9 mouse cellular contexts compared by ENCODE assay signal in genomic region chr17:35701978-35702461, GRCm38 (mm10). TPM values are rescaled to one million over a fixed set of nuclear protein-coding genes. Genes with fewer than 3 reads are reported as not detected.
DNase-seq lines count a peak whose midpoint lies in the region; ATAC-seq lines count a peak whose summit lies in the region.
"Had no signal": no experiment of that assay in that cellular context is flagged by ENCODE, and none has a peak within 500 bp of the region (broad histone marks: within the 10 kb centered on the region; RNA-seq: fewer than 3 reads in every experiment).

No protein-coding gene starts in this region.

- H3K36me3 ChIP-seq in forebrain, embryonic 12.5 days (replicated peaks) = peaks cover 6% of the 10 kb centered on the region; the same call in 1 of the 2 replicates
- no peaks in the 10 kb centered on the region for H3K36me3 ChIP-seq in hindbrain, embryonic 16.5 days (ENCODE audit: control insufficient read depth, insufficient read depth, low read length)
- no peaks in the 10 kb centered on the region for H3K36me3 ChIP-seq in liver, embryonic 11.5 days (ENCODE audit: control insufficient read depth, insufficient read depth, low read length)
- H3K36me3 ChIP-seq in neural tube, embryonic 12.5 days = no peaks in the 10 kb centered on the region; the same call in 1 of the 2 replicates

- peak overlapping the region; percentile 72 for H3K4me3 ChIP-seq in forebrain, embryonic 12.5 days (replicated peaks)
- H3K4me3 ChIP-seq in hindbrain, embryonic 16.5 days (ENCODE audit: low read length) = peak overlapping the region; percentile 76
- H3K4me3 ChIP-seq in liver, embryonic 11.5 days (ENCODE audit: low read depth, low read length) = peak overlapping the region; percentile 59
- peak overlapping the region; percentile 87 for H3K4me3 ChIP-seq in neural tube, embryonic 12.5 days

- H3K9me3 ChIP-seq in forebrain, embryonic 12.5 days = no peaks in the 10 kb centered on the region
- H3K9me3 ChIP-seq in hindbrain, embryonic 16.5 days (ENCODE audit: control insufficient read depth, low read length) = no peaks in the 10 kb centered on the region
- H3K9me3 ChIP-seq in liver, embryonic 11.5 days (ENCODE audit: control insufficient read depth, low read length) = no peaks in the 10 kb centered on the region
- no peaks in the 10 kb centered on the region for H3K9me3 ChIP-seq in neural tube, embryonic 12.5 days

- WGBS in forebrain, embryonic 12.5 days = under 1% methylated on average over 16 of the region's 16 CpGs
- 4% methylated on average over 16 of the region's 16 CpGs for WGBS in hindbrain, embryonic 16.5 days
- 12% methylated on average over 16 of the region's 16 CpGs for WGBS in liver, embryonic 11.5 days
- WGBS in neural tube, embryonic 12.5 days = 2% methylated on average over 16 of the region's 16 CpGs

- H3K4me1 ChIP-seq in forebrain, embryonic 12.5 days = peaks cover 68% of the 10 kb centered on the region
- peaks cover 51% of the 10 kb centered on the region for H3K4me1 ChIP-seq in hindbrain, embryonic 16.5 days (ENCODE audit: control insufficient read depth, insufficient read depth, low read depth, low read length)
- peaks cover 11% of the 10 kb centered on the region for H3K4me1 ChIP-seq in liver, embryonic 11.5 days (replicated peaks; ENCODE audit: control insufficient read depth, insufficient read depth, low read length)
- H3K4me1 ChIP-seq in neural tube, embryonic 12.5 days = peaks cover 55% of the 10 kb centered on the region

- peak overlapping the region; percentile 99 for H3K27ac ChIP-seq in forebrain, embryonic 12.5 days
- peak overlapping the region; percentile 99 for H3K27ac ChIP-seq in hindbrain, embryonic 16.5 days (ENCODE audit: low read depth, low read length)
- peak overlapping the region; percentile 35 for H3K27ac ChIP-seq in liver, embryonic 11.5 days (ENCODE audit: low read depth, low read length)
- peak overlapping the region; percentile 98 for H3K27ac ChIP-seq in neural tube, embryonic 12.5 days

- DNase-seq in 3134 (ENCODE audit: extremely low read depth, insufficient read length, low spot score) = peak; percentile 67
- peak; percentile 42 for DNase-seq in adrenal gland, postnatal 14 days
- DNase-seq in liver, embryonic 11.5 days (ENCODE audit: low spot score) = no peak
- no peak for DNase-seq in spleen, postnatal 4 days (ENCODE audit: low spot score in 2 of 2)
- no peak for DNase-seq in right cerebral cortex, postnatal 14 days

- ATAC-seq in forebrain, embryonic 12.5 days (ENCODE audit: low FRiP score) = no peak
- no peak for ATAC-seq in hindbrain, embryonic 16.5 days
- no peak for ATAC-seq in liver, embryonic 11.5 days (replicated peaks; ENCODE audit: low FRiP score)
- no peak for ATAC-seq in neural tube, embryonic 12.5 days (ENCODE audit: low FRiP score, low read depth)

- no peaks in the 10 kb centered on the region for H3K27me3 ChIP-seq in forebrain, embryonic 12.5 days
- no peaks in the 10 kb centered on the region for H3K27me3 ChIP-seq in hindbrain, embryonic 16.5 days (replicated peaks; ENCODE audit: control insufficient read depth, insufficient read depth, low read length)
- peaks cover 79% of the 10 kb centered on the region for H3K27me3 ChIP-seq in liver, embryonic 11.5 days (replicated peaks; ENCODE audit: control insufficient read depth, insufficient read depth, low read length)
- H3K27me3 ChIP-seq in neural tube, embryonic 12.5 days (replicated peaks) = no peaks in the 10 kb centered on the region

- peak overlapping the region; percentile 88 for H3K4me2 ChIP-seq in forebrain, embryonic 12.5 days
- peak overlapping the region; percentile 86 for H3K4me2 ChIP-seq in hindbrain, embryonic 16.5 days (ENCODE audit: low read length)
- peak overlapping the region; percentile 68 for H3K4me2 ChIP-seq in liver, embryonic 11.5 days
- peak overlapping the region; percentile 88 for H3K4me2 ChIP-seq in neural tube, embryonic 12.5 days (replicated peaks)

- peak overlapping the region; percentile 94 for H3K9ac ChIP-seq in forebrain, embryonic 12.5 days
- peak overlapping the region; percentile 95 for H3K9ac ChIP-seq in hindbrain, embryonic 16.5 days (ENCODE audit: low read depth, low read length)
- H3K9ac ChIP-seq in liver, embryonic 11.5 days (ENCODE audit: low read depth, low read length) = no peak overlapping the region
- H3K9ac ChIP-seq in neural tube, embryonic 12.5 days = peak overlapping the region; percentile 97

RNA-seq across cellular contexts. Expression of gene Ddr1, which starts 2.4 kb away (rescaled TPM):
- total RNA-seq in adrenal gland, postnatal 14 days (2021) = 36.3 and 36.4 TPM in 2 replicates
- polyA plus RNA-seq in forebrain, embryonic 12.5 days (2016; fragmentation: Nextera tagmentation; extraction: Ambion mirVana) = 176 and 185 TPM in 2 replicates
- polyA plus RNA-seq in hindbrain, embryonic 16.5 days (2015; fragmentation: Nextera tagmentation; extraction: Ambion mirVana) = 87.1 and 106 TPM in 2 replicates
- polyA plus RNA-seq in liver, embryonic 11.5 days (2014; fragmentation: Nextera tagmentation; extraction: Ambion mirVana) = 13.2 and 15.9 TPM in 2 replicates
- 170 and 172 TPM in 2 replicates for polyA plus RNA-seq in neural tube, embryonic 12.5 days (2016; fragmentation: Nextera tagmentation; extraction: Ambion mirVana)

RNA-seq across cellular contexts. Expression of gene Gtf2h4, which starts 28.5 kb away (rescaled TPM):
- total RNA-seq in adrenal gland, postnatal 14 days (2021) = 24.3 and 24.7 TPM in 2 replicates
- 39.0 and 40.7 TPM in 2 replicates for polyA plus RNA-seq in forebrain, embryonic 12.5 days (2016; fragmentation: Nextera tagmentation; extraction: Ambion mirVana)
- polyA plus RNA-seq in hindbrain, embryonic 16.5 days (2015; fragmentation: Nextera tagmentation; extraction: Ambion mirVana) = 27.8 and 28.1 TPM in 2 replicates
- 55.3 and 58.6 TPM in 2 replicates for polyA plus RNA-seq in liver, embryonic 11.5 days (2014; fragmentation: Nextera tagmentation; extraction: Ambion mirVana)
- polyA plus RNA-seq in neural tube, embryonic 12.5 days (2016; fragmentation: Nextera tagmentation; extraction: Ambion mirVana) = 35.8 and 36.9 TPM in 2 replicates

RNA-seq across cellular contexts. Expression of gene Vars2, which starts 34.6 kb away (rescaled TPM):
- 49.6 and 52.0 TPM in 2 replicates for total RNA-seq in adrenal gland, postnatal 14 days (2021)
- 16.8 and 22.3 TPM in 2 replicates for polyA plus RNA-seq in forebrain, embryonic 12.5 days (2016; fragmentation: Nextera tagmentation; extraction: Ambion mirVana)
- polyA plus RNA-seq in hindbrain, embryonic 16.5 days (2015; fragmentation: Nextera tagmentation; extraction: Ambion mirVana) = 16.7 and 17.9 TPM in 2 replicates
- 18.8 and 20.6 TPM in 2 replicates for polyA plus RNA-seq in liver, embryonic 11.5 days (2014; fragmentation: Nextera tagmentation; extraction: Ambion mirVana)
- 14.9 and 15.2 TPM in 2 replicates for polyA plus RNA-seq in neural tube, embryonic 12.5 days (2016; fragmentation: Nextera tagmentation; extraction: Ambion mirVana)

RNA-seq across cellular contexts. Expression of gene Mucl3, which starts 58.5 kb away (rescaled TPM):
- not detected in 2 replicates for total RNA-seq in adrenal gland, postnatal 14 days (2021)
- polyA plus RNA-seq in forebrain, embryonic 12.5 days (2016; fragmentation: Nextera tagmentation; extraction: Ambion mirVana) = 0.09 TPM in 1 of 2 replicates, not detected in the other
- polyA plus RNA-seq in hindbrain, embryonic 16.5 days (2015; fragmentation: Nextera tagmentation; extraction: Ambion mirVana) = not detected in 2 replicates
- 0.09 and 0.18 TPM in 2 replicates for polyA plus RNA-seq in liver, embryonic 11.5 days (2014; fragmentation: Nextera tagmentation; extraction: Ambion mirVana)
- polyA plus RNA-seq in neural tube, embryonic 12.5 days (2016; fragmentation: Nextera tagmentation; extraction: Ambion mirVana) = 0.10 TPM in 1 of 2 replicates, not detected in the other
- total RNA-seq: neutrophil, adult 5-6 weeks had no signal

Comparison
In these comparisons a context has a peak if more than half of its experiments do, and no peak if none do; other contexts are left out.
1. DNase-seq: peak in 3134 (single experiment) and adrenal gland, postnatal 14 days (single experiment); none in liver, embryonic 11.5 days (single experiment), spleen, postnatal 4 days (0 of 2) and right cerebral cortex, postnatal 14 days (single experiment).
2. H3K27ac ChIP-seq: peak in every context shown above with its lines; median percentile 99 in forebrain, embryonic 12.5 days; 99 in hindbrain, embryonic 16.5 days; 98 in neural tube, embryonic 12.5 days; 35 in liver, embryonic 11.5 days.
3. Peak in every context shown above with its lines, with median percentiles within 50 percentile points of each other: H3K4me2 ChIP-seq and H3K4me3 ChIP-seq.